Mouse (Mus musculus) cerebellum, adult 18-20 months (tissue): Measurements from ENCODE around the gene Gapt.
"Not testable (repeated sequence)": the region's sequence is repeated elsewhere in the genome, so short reads cannot be mapped to it uniquely, and the experiment has no call there.

Experiments used
- DNase-seq, 2 experiments: peaks; one replicate each; pipeline ENCODE4 v3.0.0; 2021

The Gapt gene

DNA sequence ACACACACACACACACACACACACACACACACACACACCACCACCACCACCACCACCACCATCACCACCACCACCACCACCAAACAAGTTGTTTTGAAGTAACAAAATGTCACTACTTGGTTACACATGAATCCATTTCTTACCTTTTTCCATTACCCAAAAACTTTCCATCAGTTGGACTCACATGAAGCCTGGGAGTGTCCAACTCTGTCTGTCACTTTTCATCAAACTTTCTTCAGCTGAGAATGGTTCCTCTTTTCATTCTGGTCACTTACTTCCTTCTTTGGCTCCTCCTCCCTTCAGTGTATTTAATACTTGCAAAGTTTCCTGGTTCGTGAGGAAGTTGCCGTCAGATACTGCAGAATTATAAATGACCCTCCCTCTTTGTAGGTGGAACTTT lies at the start of gene Gapt:
TSS of gene Gapt (minus strand) at position 259 of the 400 bp plus-strand sequence.
- DNase-seq, result no peak

DNA sequence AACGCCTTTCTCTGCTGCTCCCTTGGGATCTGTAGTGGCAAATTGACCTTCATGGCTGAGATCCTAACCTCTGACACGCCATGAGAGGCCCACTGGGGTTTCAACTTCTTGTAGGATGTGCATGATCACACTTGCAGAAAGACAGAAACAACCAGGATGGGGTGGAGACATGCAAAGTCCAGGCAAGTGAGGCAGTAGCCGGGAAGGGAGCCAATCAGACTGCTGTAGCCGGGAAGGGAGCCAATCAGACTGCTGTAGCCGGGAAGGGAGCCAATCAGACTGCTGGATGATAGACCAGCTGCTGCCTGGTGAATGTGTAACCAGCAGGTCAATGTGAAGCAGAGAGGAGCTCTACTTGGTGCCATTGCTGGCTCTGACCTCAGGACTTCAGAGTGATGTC lies 49.2 kb upstream of the Gapt start:
- DNase-seq, result no peak

DNA sequence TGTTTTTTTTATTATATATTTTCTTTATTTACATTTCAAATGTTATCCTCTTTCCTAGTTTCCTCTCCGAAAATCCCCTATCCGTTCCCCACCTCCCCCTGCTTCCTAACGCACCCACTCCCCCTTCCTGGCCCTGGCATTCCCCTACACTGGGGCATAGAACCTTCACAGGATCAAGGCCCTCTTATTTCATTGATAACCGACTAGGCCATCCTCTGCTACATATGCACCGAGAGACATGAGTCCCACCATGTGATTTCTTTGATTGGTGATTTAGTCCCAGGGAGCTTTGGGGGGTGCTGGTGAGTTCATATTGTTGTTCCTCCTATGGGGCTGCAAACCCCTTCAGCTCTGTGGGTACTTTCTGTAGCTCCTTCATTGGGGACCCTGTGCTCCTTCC lies 47.7 kb upstream of the Gapt start:
- DNase-seq, result not testable (repeated sequence)

DNA sequence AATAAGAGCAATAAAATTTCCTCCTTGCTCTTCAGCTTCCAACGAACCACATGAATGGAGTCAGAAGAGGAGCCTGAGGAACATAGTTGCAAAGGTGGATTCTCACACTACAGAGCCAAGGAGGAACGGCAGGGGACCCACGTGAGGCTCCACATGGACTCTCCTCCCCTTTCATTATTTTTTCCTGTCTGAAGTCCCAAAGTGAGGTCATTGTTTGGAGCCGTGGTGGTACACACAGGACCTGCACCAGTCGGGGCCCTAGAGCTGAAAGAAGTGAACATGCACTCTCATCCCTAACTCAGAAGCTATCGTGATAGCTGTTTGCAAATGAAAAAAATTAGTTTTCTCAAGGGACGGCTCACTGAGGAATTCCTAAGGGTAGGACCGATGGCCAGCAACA lies 47.1 kb upstream of the Gapt start:
- DNase-seq, result no peak

DNA sequence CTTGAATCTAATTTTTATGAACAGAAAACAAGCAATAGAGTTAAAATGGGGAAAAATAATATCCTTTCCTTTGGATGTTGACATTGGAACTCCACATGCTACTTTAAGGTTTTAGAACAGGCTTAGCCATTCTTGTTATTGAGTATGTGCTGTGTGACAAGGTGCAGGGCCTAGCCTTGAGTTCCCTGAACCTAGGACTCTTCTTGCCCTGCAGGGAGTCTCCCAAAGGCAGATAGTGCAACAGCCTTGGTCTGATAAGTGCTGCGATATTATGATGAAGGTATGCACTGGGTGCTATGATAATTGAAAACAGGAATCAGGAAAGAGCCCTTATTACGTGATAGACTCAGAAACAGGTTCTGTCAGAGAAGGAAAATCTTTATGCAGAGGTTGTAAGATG lies 44.9 kb upstream of the Gapt start:
- DNase-seq, result no peak

DNA sequence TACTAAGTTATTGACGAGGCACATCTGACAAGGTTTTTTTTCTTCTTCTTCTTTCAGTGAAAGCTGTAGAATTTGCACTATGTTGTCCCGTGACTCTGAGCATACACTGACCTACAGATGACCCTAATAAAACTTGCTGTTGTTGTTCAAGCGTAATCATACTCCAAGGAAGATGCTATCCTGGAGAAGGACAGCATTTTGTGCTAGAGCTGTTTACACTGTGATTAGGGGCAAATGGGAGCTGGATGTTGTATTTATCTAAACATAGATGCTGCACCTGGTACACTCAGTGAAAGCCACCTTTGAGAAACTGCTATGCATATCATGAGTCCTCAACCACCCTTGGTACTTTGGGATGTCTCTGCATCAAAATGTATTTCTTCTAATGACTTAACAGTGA lies 44.4 kb upstream of the Gapt start:
- no peak for DNase-seq

DNA sequence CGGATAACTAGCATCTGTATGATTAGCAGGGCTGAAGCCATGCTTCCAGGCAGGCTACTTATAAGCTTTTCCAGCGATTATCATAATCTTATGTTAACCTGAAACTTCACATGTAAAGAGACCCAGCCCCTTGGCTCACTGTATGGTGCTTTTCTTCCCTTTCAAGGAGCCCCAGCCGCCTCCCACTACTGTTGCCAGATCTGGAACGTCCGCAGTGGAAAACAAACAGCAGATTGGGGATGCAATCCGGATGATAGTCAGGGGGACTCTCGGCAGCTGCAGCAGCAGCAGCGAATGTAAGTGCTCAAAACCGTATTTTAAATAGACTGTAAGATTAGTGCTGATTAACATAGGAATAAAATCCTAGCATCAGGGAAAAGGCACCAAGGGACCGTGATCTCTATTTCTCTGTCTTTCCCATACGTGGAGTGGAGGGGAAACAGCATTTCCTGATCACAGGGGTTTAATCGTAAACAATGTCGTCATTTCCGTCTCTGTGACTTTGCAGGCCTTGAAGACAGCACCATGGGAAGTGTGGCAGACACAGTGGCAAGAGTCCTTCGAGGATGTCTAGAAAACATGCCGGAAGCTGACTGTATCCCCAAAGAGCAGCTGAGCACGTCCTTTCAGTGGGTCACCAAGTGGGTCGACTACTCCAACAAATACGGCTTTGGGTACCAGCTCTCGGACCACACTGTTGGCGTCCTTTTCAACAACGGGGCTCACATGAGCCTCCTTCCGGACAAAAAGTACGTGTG lies 41.7 kb upstream of the Gapt start:
- no peak for DNase-seq

DNA sequence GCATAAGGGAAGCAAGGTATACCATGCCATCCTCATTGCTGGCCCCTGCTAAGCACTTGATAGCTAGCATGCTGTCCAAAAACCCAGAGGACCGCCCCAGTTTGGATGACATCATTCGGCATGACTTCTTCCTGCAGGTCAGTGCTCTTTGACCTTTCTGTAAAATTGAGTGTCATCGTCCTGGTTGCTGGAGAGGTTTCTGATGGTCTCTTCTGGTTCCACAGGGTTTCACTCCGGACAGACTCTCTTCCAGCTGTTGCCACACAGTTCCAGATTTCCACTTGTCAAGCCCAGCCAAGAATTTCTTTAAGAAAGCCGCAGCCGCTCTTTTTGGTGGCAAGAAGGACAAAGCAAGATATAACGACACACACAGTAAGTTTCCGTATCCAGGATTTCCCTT lies 40.8 kb upstream of the Gapt start:
- DNase-seq, result no peak

DNA sequence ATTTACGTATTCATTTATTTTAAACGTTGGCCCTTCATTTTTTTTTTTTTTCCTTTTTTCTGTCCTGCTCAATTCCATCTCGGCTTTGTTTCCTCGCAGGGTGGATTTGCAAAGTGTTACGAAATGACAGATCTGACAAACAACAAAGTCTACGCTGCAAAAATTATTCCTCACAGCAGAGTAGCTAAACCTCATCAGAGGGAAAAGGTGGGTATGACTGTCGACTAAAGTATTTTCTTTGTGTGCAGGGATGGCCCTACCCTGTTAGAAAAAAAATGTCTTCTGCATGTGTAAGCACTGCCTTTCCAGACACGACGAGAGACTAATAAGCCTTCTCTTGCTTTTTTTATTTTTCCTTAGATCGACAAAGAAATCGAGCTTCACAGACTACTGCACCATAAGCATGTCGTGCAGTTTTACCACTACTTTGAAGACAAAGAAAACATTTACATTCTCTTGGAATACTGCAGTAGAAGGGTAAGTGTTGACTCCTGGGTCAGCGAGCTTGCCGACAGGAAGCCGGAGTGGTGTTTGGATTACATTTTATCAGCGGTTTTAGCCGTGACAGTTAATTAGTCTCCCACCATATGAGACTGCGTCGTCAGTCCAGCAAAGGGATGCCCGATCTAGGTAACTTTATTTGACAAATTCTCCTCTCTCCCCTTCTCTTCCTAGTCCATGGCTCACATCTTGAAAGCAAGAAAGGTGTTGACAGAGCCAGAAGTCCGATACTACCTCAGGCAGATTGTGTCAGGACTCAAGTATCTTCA lies 39.1 kb upstream of the Gapt start:
- no peak for DNase-seq

DNA sequence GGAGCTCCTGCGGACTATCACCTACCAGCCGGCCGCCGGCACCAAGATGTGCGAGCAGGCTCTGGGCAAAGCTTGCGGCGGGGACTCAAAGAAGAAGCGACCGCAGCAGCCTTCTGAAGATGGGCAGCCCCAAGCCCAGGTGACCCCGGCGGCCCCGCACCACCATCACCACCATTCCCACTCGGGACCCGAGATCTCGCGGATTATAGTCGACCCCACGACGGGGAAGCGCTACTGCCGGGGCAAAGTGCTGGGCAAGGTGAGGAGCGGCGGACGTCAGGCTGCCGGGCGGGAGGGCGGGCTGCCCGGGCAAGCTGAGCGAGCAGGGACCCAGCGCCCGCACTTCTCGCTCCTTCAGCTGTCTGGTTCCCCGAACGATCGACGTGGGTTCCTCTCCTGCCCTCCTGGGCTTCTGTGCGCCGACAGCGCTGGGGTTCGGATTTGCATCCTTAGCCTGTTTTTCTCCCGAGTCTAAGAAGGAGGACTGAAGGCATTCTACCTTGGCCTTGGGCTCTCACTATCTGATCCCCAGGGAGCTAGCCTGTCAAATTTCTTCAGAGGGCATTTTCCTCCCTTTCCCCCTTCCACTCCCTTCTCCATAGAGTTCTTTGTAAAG lies 38.3 kb upstream of the Gapt start:
- DNase-seq, result peak in 1 of 2 experiments; percentile 28

DNA sequence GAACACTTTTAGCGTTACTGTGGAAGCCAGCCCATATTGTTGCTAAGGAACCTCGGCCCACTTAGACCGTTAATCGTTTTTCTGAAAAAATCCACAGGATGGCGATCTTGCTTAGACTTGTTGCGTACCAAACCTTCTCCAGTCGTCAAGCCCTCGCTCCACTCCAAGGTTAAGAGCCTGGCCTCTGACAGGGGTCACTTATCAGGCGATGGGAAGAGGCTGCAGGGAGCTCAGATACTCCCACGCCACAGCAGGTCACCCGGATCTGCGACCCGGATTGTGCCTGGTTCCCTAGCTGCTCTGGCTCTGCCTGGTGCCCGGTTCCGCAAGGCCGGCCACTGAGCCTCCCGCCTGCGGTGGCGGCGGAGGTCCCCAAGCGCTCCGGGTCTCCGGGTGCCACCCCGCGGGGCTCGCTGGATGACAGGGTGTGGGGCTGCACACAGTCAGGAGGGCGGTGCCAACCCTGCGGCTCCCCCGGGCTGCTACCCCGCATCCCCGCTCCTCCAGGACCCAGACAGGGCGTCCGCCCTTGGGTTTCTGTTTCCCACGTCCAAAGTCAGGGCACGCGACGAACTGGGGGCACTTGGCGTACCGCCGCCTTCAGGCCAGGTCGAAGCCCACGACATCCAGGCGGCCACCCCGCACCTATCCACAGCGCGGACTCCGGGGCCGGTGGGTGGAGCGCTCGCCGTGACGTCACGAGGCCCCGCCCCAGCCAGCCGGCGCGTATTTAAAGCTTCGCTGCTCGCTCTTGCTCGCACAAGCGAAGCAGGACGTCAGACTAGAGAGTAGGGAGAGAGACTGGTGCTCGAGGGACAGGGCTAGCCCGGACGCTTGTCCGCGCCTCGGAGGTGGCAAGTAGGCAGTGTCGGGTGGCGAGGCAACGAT lies 37.5 kb upstream of the Gapt start, which contains the start of gene Plk2:
TSS of gene Plk2 (plus strand) at position 756 of the 888 bp plus-strand sequence.
- DNase-seq, result peak; percentile 85 to 94

DNA sequence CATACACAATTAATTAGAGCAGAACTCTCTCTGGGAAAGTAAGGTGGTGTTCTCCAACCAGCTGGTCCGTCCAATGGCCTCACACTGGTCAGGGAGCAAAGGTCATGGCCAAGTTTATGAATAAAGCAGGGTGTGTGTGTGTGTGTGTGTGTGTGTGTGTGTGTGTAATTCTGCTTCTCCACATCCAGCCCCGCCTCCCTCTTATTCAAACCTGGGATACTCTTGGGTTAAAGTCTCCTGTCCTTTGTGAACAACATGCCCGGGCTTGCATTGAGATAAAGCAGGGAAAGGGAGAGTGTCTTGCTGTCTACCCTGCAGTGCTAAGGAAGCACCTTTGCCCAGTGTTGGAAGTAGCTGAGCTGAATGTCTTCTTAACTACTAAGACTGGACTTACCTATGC lies 35.6 kb upstream of the Gapt start:
- no peak for DNase-seq

DNA sequence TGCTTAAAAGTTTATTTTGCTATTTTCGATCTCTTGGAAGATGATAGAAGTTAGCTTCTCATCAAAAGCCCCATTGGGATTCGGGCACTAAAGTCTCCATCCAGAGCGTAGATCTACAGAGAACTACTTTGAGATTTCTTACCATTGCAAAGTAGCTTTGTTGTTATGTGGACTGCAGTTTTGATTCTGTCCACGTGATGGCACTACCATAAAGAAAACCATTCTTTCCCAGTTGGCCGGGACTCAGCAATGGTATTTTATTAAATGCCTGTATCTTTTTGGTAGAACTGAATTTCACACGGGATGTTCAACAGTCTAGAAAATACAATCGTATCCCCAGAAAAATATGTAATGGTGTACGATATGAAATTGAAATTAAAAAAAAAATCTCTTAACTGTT lies 35.2 kb upstream of the Gapt start:
- peak; percentile 64 to 75 for DNase-seq

DNA sequence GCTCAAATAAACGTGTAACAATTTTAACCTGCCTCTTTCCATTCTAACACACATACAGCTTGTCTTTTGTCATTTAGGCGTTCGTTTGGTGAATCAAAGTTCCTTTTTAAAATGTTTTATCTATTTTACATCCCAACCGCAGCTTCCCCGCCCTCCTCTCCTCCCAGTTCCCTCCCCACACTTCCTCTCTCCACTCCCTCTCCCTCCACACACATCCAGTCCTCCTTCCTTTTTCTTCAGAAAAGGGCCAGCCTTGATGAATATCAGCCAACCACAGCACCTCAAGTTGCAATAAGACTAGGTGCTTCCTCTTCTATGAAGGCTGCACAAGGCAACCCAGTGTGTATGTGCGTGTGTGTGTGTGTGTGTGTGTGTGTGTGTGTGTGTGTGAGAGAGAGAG lies 27.5 kb upstream of the Gapt start:
- DNase-seq, result no peak

DNA sequence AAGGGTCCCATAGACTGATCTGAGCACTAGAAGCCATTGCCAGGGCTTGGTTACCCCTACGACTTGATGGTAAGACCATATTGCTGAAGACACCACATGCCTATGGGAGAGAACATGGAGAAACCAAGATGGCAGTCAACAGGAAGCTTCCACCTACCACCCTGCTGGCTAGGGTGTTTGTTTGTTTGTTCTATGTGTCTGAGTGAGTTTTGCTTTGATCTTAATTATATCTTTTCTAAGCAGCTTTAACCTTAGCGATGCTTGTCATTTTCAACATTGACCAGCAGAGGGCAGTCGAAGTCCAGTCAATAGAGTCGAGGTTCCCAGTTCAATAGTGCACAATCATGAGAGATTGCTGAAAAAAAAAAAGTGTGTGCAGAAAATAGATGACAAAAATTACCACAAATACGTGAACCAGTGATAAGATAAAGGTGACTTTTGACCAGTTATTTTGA lies 25.5 kb upstream of the Gapt start:
- DNase-seq, result peak; percentile 37 to 50

DNA sequence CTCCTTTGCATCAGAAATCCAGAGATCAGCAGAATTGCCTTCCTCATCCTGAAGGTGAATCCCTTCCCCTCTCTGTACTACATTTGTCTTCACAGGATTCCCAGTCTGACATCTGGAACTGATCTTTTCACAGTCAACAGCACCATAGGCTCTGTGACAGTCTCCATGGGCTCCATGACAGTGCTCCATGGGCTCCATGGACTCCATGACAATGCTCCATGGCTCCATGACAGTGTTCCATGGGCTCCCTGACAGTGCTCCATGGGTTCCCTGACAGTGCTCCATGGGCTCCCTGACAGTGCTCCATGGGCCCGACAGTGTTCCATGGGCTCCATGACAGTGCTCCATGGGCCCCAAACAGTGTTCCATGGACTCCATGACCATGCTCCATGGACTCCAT lies 12.7 kb upstream of the Gapt start:
- DNase-seq, result no peak

DNA sequence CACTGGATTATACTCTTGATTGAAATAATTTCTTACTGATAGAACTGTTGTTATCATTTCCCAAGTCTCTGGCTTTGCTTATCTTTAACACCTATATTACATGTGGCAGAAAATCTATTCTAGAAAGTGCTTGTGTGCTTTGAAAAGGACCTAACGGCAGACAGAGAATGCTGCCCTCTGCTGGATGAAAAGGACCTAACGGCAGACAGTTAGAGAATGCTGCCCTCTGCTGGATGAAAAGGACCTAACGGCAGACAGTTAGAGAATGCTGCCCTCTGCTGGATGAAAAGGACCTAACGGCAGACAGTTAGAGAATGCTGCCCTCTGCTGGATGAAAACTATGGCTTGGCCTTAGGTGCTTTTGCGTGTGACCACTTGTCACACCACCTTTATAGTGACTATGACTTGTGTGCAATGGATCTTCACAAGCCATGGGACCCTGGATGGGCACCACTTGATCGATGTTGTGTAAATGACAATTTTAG lies 11.6 kb upstream of the Gapt start:
- peak; percentile 54 to 84 for DNase-seq

DNA sequence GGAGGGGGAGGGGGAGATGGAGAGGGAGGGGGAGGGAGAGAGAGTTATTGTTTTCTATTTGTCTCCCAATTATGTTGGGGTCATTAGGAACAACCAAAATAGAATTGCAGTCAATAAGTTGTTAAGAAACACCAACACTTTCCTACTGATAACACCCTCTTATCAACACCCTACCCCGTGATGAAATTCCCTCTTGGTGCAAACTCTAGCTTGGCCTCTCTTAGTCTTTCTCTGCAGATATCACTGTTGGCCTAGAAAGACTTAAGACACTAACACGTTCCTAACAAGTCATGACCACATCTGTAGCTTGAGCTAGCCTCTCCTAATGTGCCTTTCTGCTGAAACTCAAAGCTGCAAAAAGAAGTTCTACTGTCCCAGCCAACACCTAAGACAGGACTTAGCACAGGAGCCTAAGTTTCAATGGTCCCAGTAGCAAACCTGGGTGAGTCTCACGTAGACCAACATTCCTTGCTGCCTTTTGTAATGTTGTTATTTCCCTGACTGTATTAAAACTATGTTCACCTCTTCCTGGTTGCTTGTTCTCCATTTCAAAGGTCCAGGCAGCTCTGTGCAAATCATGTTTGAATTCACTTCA lies 11.1 kb upstream of the Gapt start:
- DNase-seq, result no peak

DNA sequence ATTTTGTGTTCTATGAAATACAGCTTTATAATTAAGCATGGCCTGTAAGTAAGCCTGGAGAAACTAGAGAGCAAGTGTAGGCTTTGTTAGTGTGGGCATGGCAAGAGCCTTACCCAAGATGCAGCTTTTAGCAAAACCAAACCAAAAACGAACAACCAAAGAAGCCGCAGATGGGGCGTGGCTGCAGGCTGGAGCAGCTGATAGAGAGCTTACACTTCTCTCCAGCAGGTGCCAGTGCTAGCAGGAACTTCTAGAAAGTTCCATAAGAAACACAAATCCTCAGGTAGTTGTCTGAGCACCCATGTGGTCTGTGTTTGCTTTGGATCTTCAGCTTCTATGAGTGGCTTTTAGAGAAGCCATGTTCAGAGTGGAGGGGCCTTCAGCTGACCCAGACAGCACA lies 9.5 kb upstream of the Gapt start:
- no peak for DNase-seq

DNA sequence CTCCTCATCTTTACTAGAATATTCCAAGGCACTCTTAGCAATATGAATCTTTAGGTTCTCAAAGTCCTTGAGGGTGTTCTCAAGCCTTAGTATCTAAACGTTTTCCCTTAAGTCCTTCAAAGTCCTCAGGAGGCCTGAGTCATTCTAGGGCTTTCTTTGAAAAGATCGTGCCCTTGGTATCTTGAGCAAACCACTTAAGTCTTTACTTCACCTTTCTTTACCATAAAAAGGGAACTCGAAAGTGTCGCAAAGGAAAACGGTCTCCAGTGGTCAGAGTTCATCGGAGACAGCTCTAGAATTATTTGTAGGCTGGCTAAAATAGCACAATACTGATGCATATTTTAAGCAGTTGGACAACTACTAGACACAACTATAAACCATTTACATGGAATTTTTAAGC lies 6.7 kb upstream of the Gapt start:
- no peak for DNase-seq

DNA sequence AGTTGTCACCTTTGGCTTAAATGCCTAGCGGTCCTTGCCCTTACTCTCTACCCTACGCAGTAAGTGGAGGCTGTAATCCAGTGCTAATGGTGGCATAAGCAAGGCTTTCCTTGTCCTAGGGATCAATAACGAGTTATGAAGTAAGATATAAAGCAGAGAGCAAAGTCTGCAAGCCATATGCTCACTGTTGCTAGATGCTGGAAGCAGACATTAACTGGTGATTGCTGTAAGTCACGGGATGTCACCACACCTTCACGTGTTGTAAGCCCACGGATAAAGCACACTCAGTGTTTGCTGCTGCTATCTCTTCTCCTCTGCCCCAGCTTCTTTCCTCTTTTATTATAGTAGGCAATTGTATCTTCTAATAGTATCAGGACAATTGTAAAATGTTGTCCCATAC lies 5.9 kb downstream of the Gapt start:
- DNase-seq, result no peak

DNA sequence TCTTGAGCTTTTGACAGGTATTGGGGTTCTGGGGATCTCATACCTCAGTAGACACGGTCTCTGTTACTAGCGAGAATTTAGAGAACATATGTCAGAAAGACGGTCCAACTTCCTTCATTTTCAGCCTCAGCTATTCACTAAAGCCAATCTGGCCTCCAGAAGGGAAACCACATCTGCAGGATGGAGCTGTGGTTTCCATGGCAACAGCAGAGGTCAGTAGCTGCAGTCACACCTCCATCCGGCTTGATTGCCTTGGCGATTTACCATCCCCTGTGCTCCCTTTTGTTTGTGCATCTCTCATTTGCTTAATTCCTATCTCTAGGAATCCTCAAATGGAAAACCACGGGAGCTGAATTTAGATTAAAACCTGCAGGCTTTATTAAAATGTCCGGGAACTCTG lies 10.3 kb downstream of the Gapt start:
- DNase-seq, result no peak
